Mouse (Mus musculus) hindbrain, embryonic 13.5 days (tissue): ENCODE data around the gene Prodh2. TPM values are rescaled to one million over a fixed set of nuclear protein-coding genes. Genes with fewer than 3 reads are reported as not detected.
A peak's percentile ranks its signal among the peaks of the same experiment; 100 is the strongest.
"Not testable (repeated sequence)": the region's sequence is repeated elsewhere in the genome, so short reads cannot be mapped to it uniquely, and the experiment has no call there.

Experiments
- ATAC-seq: fragments of 200-750 bp; cut with Nextera tagmentation; 2 replicates; pipeline ENCODE4 v1.8.0; 2017; ENCODE audit warnings: moderate TSS enrichment; ENCODE audit not compliant: low FRiP score
- H3K27ac ChIP-seq: fragments of 300-500 bp; sonication (generic); 2 replicates; pipeline ENCODE4 v1.5.1; 2015; ENCODE audit warnings: inconsistent platforms, mild to moderate bottlenecking, moderate library complexity
- H3K27me3 ChIP-seq: fragments of 300-500 bp; sonication (generic); 2 replicates; pipeline ENCODE4 v1.6.1; 2015; ENCODE audit warnings: mild to moderate bottlenecking, inconsistent platforms
- H3K36me3 ChIP-seq: fragments of 300-500 bp; sonication (generic); 2 replicates; pipeline ENCODE4 v1.6.1; 2015; ENCODE audit warnings: mild to moderate bottlenecking, inconsistent platforms
- H3K4me1 ChIP-seq: fragments of 300-500 bp; sonication (generic); replicated peaks from 2 replicates; pipeline ENCODE4 v1.6.1; 2015; ENCODE audit warnings: inconsistent platforms
- H3K4me2 ChIP-seq: fragments of 300-500 bp; sonication (generic); 2 replicates; pipeline ENCODE4 v1.6.1; 2015; ENCODE audit warnings: inconsistent platforms, mild to moderate bottlenecking, moderate library complexity
- H3K4me3 ChIP-seq: fragments of 300-500 bp; sonication (generic); 2 replicates; pipeline ENCODE4 v1.5.1; 2015; ENCODE audit warnings: mild to moderate bottlenecking, inconsistent platforms
- H3K9ac ChIP-seq: fragments of 300-500 bp; sonication (generic); 2 replicates; pipeline ENCODE4 v1.6.1; 2015; ENCODE audit warnings: mild to moderate bottlenecking, inconsistent platforms
- H3K9me3 ChIP-seq: fragments of 300-500 bp; sonication (generic); 2 replicates; pipeline ENCODE4 v1.6.1; 2016; ENCODE audit warnings: inconsistent platforms
- WGBS: fragments of 180-500 bp; shearing (Covaris S2); methylation state at CpG from one replicate; pipeline ENCODE4 v1.1.7; 2015; 5-methylcytosine and 5-hydroxymethylcytosine counted together
- polyA plus RNA-seq: library from polyadenylated mRNA; unstranded; fragments of >200 nt; fragmentation: Nextera tagmentation; extraction: Ambion mirVana; gene quantifications from 2 replicates; pipeline ENCODE4 v1.2.1, GENCODE M21; 2015

The Prodh2 gene
- polyA plus RNA-seq, 1 experiment from 2014 or later, result not detected

- ATAC-seq, H3K9ac ChIP-seq, H3K27ac ChIP-seq, H3K9me3 ChIP-seq, H3K4me2 ChIP-seq, H3K27me3 ChIP-seq, H3K4me1 ChIP-seq, H3K36me3 ChIP-seq, H3K4me3 ChIP-seq: not testable (repeated sequence)
- WGBS, result 62% methylated on average over 5 of the region's 5 CpGs
Observed at GRCm38 (mm10) chr7:30495506-30496042, 2.2 kb downstream of the Prodh2 start.

- not testable (repeated sequence) for H3K9ac ChIP-seq, H3K4me3 ChIP-seq, H3K4me2 ChIP-seq, H3K36me3 ChIP-seq, H3K27me3 ChIP-seq, H3K27ac ChIP-seq, ATAC-seq, H3K4me1 ChIP-seq, H3K9me3 ChIP-seq
- 81% methylated on average over 5 of the region's 5 CpGs for WGBS
Observed at GRCm38 (mm10) chr7:30501159-30501558, 7.7 kb downstream of the Prodh2 start.

GRCm38 (mm10) chr7:30508061-30508460 lies 14.6 kb downstream of the Prodh2 start:
- Histone ChIP-seq H3K36me3 (no peaks in the 10 kb centered on the region), H3K4me3 (no peak overlapping the region), H3K27ac (no peak overlapping the region), H3K4me2 (no peak overlapping the region), H3K27me3 (no peaks in the 10 kb centered on the region), H3K4me1 (no peaks in the 10 kb centered on the region), H3K9me3 (no peaks in the 10 kb centered on the region), H3K9ac (no peak overlapping the region)
- no peak for ATAC-seq
- 73% methylated on average over 4 of the region's 4 CpGs for WGBS

- no peak for ATAC-seq
- Histone ChIP-seq H3K27me3 (no peaks in the 10 kb centered on the region), H3K4me1 (peaks cover 3% of the 10 kb centered on the region; the same call in 1 of the 2 replicates), H3K27ac (no peak overlapping the region), H3K9me3 (no peaks in the 10 kb centered on the region), H3K4me3 (no peak overlapping the region), H3K36me3 (no peaks in the 10 kb centered on the region), H3K4me2 (no peak overlapping the region), H3K9ac (no peak overlapping the region)
- 66% methylated on average over 24 of the region's 24 CpGs for WGBS
Observed at GRCm38 (mm10) chr7:30515003-30515760, 21.8 kb downstream of the Prodh2 start.

- H3K9me3 ChIP-seq, result no peaks in the 10 kb centered on the region
- H3K4me3 ChIP-seq, result no peak overlapping the region
- peaks cover 8% of the 10 kb centered on the region for H3K4me1 ChIP-seq
- H3K27ac ChIP-seq, result no peak overlapping the region
- no peak overlapping the region for H3K4me2 ChIP-seq
- H3K36me3 ChIP-seq, result peaks cover 8% of the 10 kb centered on the region
- H3K9ac ChIP-seq, result no peak overlapping the region
- 51% methylated on average over 8 of the region's 8 CpGs for WGBS
- no peak for ATAC-seq
- no peaks in the 10 kb centered on the region for H3K27me3 ChIP-seq
Observed at GRCm38 (mm10) chr7:30518325-30518724, 24.9 kb downstream of the Prodh2 start.

- no peaks in the 10 kb centered on the region for H3K27me3 ChIP-seq
- 57% methylated on average over 4 of the region's 4 CpGs for WGBS
- 0 out of 2 replicates have a peak, but pooled peaks have one; percentile 3 for ATAC-seq
Observed at GRCm38 (mm10) chr7:30520396-30520795, 27.0 kb downstream of the Prodh2 start.

GRCm38 (mm10) chr7:30520856-30521255 lies 27.4 kb downstream of the Prodh2 start:
- Histone ChIP-seq H3K4me3 (no peak overlapping the region), H3K36me3 (peaks cover 33% of the 10 kb centered on the region), H3K4me2 (no peak overlapping the region), H3K27ac (no peak overlapping the region; the same call in 1 of the 2 replicates), H3K9me3 (no peaks in the 10 kb centered on the region), H3K4me1 (peaks cover 11% of the 10 kb centered on the region), H3K9ac (peak overlapping the region; percentile 49; the same call in 1 of the 2 replicates), H3K27me3 (no peaks in the 10 kb centered on the region)
- WGBS, result 77% methylated on average over 5 of the region's 5 CpGs
- peak; percentile 18; the same call in 1 of the 2 replicates for ATAC-seq

More at GRCm38 (mm10) chr7:30520396-30520795, 27.0 kb downstream of the Prodh2 start:
- Histone ChIP-seq H3K4me3 (no peak overlapping the region), H3K27ac (no peak overlapping the region), H3K9me3 (no peaks in the 10 kb centered on the region), H3K4me2 (no peak overlapping the region), H3K36me3 (peaks cover 28% of the 10 kb centered on the region), H3K9ac (peak overlapping the region; percentile 46; the same call in 1 of the 2 replicates), H3K4me1 (peaks cover 8% of the 10 kb centered on the region)

- Histone ChIP-seq H3K9ac (no peak overlapping the region; the same call in 1 of the 2 replicates), H3K36me3 (peaks cover 53% of the 10 kb centered on the region), H3K27ac (no peak overlapping the region), H3K9me3 (no peaks in the 10 kb centered on the region), H3K27me3 (no peaks in the 10 kb centered on the region), H3K4me1 (peaks cover 22% of the 10 kb centered on the region), H3K4me2 (no peak overlapping the region), H3K4me3 (no peak overlapping the region)
- ATAC-seq, result no peak
- WGBS, result 82% methylated on average over 10 of the region's 10 CpGs
Observed at GRCm38 (mm10) chr7:30522871-30523270, 29.4 kb downstream of the Prodh2 start.

- peaks cover 69% of the 10 kb centered on the region for H3K36me3 ChIP-seq
- no peak for ATAC-seq
- H3K27me3 ChIP-seq, result no peaks in the 10 kb centered on the region
- H3K27ac ChIP-seq, result no peak overlapping the region
- H3K4me2 ChIP-seq, result no peak overlapping the region
- no peaks in the 10 kb centered on the region for H3K9me3 ChIP-seq
- H3K9ac ChIP-seq, result no peak overlapping the region; the same call in 1 of the 2 replicates
- H3K4me3 ChIP-seq, result no peak overlapping the region
- WGBS, result 78% methylated on average over 6 of the region's 6 CpGs
- peaks cover 25% of the 10 kb centered on the region for H3K4me1 ChIP-seq
Observed at GRCm38 (mm10) chr7:30524487-30524886, 31.1 kb downstream of the Prodh2 start.

GRCm38 (mm10) chr7:30525954-30526353 lies 32.5 kb downstream of the Prodh2 start:
- WGBS, result 38% methylated on average over 10 of the region's 10 CpGs
- Histone ChIP-seq H3K9me3 (no peaks in the 10 kb centered on the region), H3K27ac (no peak overlapping the region), H3K4me2 (no peak overlapping the region), H3K9ac (0 out of 2 replicates have a peak overlapping the region, but pooled peaks have one; percentile 53), H3K4me1 (peaks cover 22% of the 10 kb centered on the region), H3K36me3 (peaks cover 84% of the 10 kb centered on the region), H3K27me3 (no peaks in the 10 kb centered on the region), H3K4me3 (no peak overlapping the region)
- ATAC-seq, result no peak

- H3K36me3 ChIP-seq, result peaks cover 88% of the 10 kb centered on the region
- 31% methylated on average over 17 of the region's 17 CpGs for WGBS
- no peaks in the 10 kb centered on the region for H3K27me3 ChIP-seq
- H3K4me2 ChIP-seq, result 0 out of 2 replicates have a peak overlapping the region, but pooled peaks have one; percentile 4
- H3K9ac ChIP-seq, result peak overlapping the region; percentile 53; the same call in 1 of the 2 replicates
- no peak overlapping the region for H3K27ac ChIP-seq
- peaks cover 26% of the 10 kb centered on the region for H3K4me1 ChIP-seq
- ATAC-seq, result no peak
- H3K9me3 ChIP-seq, result no peaks in the 10 kb centered on the region
- no peak overlapping the region for H3K4me3 ChIP-seq
Observed at GRCm38 (mm10) chr7:30526399-30526798, 33.0 kb downstream of the Prodh2 start.

GRCm38 (mm10) chr7:30526981-30527380 lies 33.6 kb downstream of the Prodh2 start:
- no peaks in the 10 kb centered on the region for H3K27me3 ChIP-seq
- no peak overlapping the region for H3K4me3 ChIP-seq
- no peak overlapping the region for H3K4me2 ChIP-seq
- H3K27ac ChIP-seq, result no peak overlapping the region
- no peaks in the 10 kb centered on the region for H3K9me3 ChIP-seq
- peaks cover 32% of the 10 kb centered on the region for H3K4me1 ChIP-seq
- peaks cover 94% of the 10 kb centered on the region for H3K36me3 ChIP-seq
- 80% methylated on average over 14 of the region's 14 CpGs for WGBS
- no peak for ATAC-seq
- 0 out of 2 replicates have a peak overlapping the region, but pooled peaks have one; percentile 53 for H3K9ac ChIP-seq
